ENCODE assay signal across 10 mouse cellular contexts in genomic region chr17:88329715-88330114, GRCm38 (mm10).
A peak's percentile ranks its signal among the peaks of the same experiment; 100 is the strongest.
DNase-seq lines count a peak whose midpoint lies in the region; ATAC-seq and TF ChIP-seq lines count a peak whose summit lies in the region.
"Had no signal": no experiment of that assay in that cellular context is flagged by ENCODE, and none has a peak within 500 bp of the region (broad histone marks: within the 10 kb centered on the region; RNA-seq: fewer than 3 reads in every experiment).

No protein-coding gene starts in this region.

- no peak overlapping the region for H3K9ac ChIP-seq in hindbrain, embryonic 14.5 days
- no peak overlapping the region for H3K9ac ChIP-seq in hindbrain, embryonic 11.5 days (ENCODE audit: low read depth, low read length)
- no peak overlapping the region for H3K9ac ChIP-seq in heart, postnatal 0 days (replicated peaks; ENCODE audit: low read depth, low read length)
- H3K9ac ChIP-seq: neural tube, embryonic 13.5 days had no signal

- H3K4me1 ChIP-seq in hindbrain, embryonic 14.5 days (replicated peaks; ENCODE audit: control insufficient read depth, insufficient read depth, low read length) = peaks cover 29% of the 10 kb centered on the region
- H3K4me1 ChIP-seq in hindbrain, embryonic 11.5 days (replicated peaks; ENCODE audit: control insufficient read depth, insufficient read depth, low read length) = peaks cover 16% of the 10 kb centered on the region
- H3K4me1 ChIP-seq in heart, postnatal 0 days (ENCODE audit: control insufficient read depth, insufficient read depth) = peaks cover 11% of the 10 kb centered on the region

- peaks cover 5% of the 10 kb centered on the region; the same call in 1 of the 2 replicates for H3K9me3 ChIP-seq in hindbrain, embryonic 14.5 days (ENCODE audit: control insufficient read depth, low read length)
- H3K9me3 ChIP-seq in hindbrain, embryonic 11.5 days (ENCODE audit: control insufficient read depth, low read length) = no peaks in the 10 kb centered on the region
- peaks cover 10% of the 10 kb centered on the region for H3K9me3 ChIP-seq in heart, postnatal 0 days (replicated peaks; ENCODE audit: control insufficient read depth, low read length)

- ATAC-seq in hindbrain, embryonic 14.5 days (ENCODE audit: low FRiP score) = no peak
- no peak for ATAC-seq in hindbrain, embryonic 11.5 days (ENCODE audit: low FRiP score)
- ATAC-seq in heart, postnatal 0 days (ENCODE audit: insufficient read depth, low read depth) = peak; percentile 52
- ATAC-seq in erythroid progenitor cell, adult 5-6 weeks (replicated peaks; ENCODE audit: low FRiP score, poor library complexity, severe bottlenecking) = no peak

- TF ChIP-seq EP300 in heart, postnatal 0 days (IDR thresholded peaks at IDR 0.05; ENCODE audit: low read depth) = no peak

- TF ChIP-seq CTCF in heart, postnatal 0 days (IDR thresholded peaks at IDR 0.05; ENCODE audit: low read depth) = no peak

- H3K27ac ChIP-seq in hindbrain, embryonic 14.5 days = no peak overlapping the region
- no peak overlapping the region for H3K27ac ChIP-seq in hindbrain, embryonic 11.5 days (ENCODE audit: low read depth, low read length)
- H3K27ac ChIP-seq in heart, postnatal 0 days (ENCODE audit: low read depth) = no peak overlapping the region
- H3K27ac ChIP-seq: neural tube, embryonic 13.5 days had no signal

- H3K4me2 ChIP-seq in hindbrain, embryonic 14.5 days (replicated peaks) = no peak overlapping the region
- no peak overlapping the region for H3K4me2 ChIP-seq in hindbrain, embryonic 11.5 days (replicated peaks; ENCODE audit: low read depth, low read length)
- peak overlapping the region; percentile 34; the same call in 1 of the 2 replicates for H3K4me2 ChIP-seq in heart, postnatal 0 days (ENCODE audit: low read depth, low read length)
- H3K4me2 ChIP-seq: neural tube, embryonic 13.5 days had no signal

- WGBS in hindbrain, embryonic 14.5 days = 64% methylated on average over 9 of the region's 9 CpGs
- WGBS in hindbrain, embryonic 11.5 days = 83% methylated on average over 9 of the region's 9 CpGs
- WGBS in heart, postnatal 0 days = 30% methylated on average over 9 of the region's 9 CpGs

- no peaks in the 10 kb centered on the region for H3K36me3 ChIP-seq in hindbrain, embryonic 14.5 days (replicated peaks; ENCODE audit: control insufficient read depth, insufficient read depth)
- no peaks in the 10 kb centered on the region for H3K36me3 ChIP-seq in hindbrain, embryonic 11.5 days (ENCODE audit: control insufficient read depth, insufficient read depth, low read length)
- H3K36me3 ChIP-seq in heart, postnatal 0 days (replicated peaks; ENCODE audit: control insufficient read depth, insufficient read depth, low read length) = no peaks in the 10 kb centered on the region
- H3K36me3 ChIP-seq: neural tube, embryonic 13.5 days had no signal

- H3K4me3 ChIP-seq in hindbrain, embryonic 14.5 days (replicated peaks; ENCODE audit: low read length) = no peak overlapping the region
- H3K4me3 ChIP-seq in hindbrain, embryonic 11.5 days (ENCODE audit: low read depth, low read length) = no peak overlapping the region
- H3K4me3 ChIP-seq in heart, postnatal 0 days (ENCODE audit: low read depth, low read length) = no peak overlapping the region
- H3K4me3 ChIP-seq: left cerebral cortex, adult 2 months; neural tube, embryonic 13.5 days had no signal

- H3K27me3 ChIP-seq in hindbrain, embryonic 14.5 days (ENCODE audit: control insufficient read depth, insufficient read depth, low read length) = no peaks in the 10 kb centered on the region
- 0 out of 2 replicates have a peak, but pooled peaks cover 2% of the 10 kb centered on the region for H3K27me3 ChIP-seq in hindbrain, embryonic 11.5 days (ENCODE audit: control insufficient read depth, insufficient read depth, low read length)
- H3K27me3 ChIP-seq in heart, postnatal 0 days (ENCODE audit: control insufficient read depth, insufficient read depth, low read length) = no peaks in the 10 kb centered on the region

- peak; percentile 37 for DNase-seq in hindbrain, embryonic 14.5 days (ENCODE audit: low spot score)
- no peak for DNase-seq in hindbrain, embryonic 11.5 days (ENCODE audit: low spot score)
- DNase-seq in NIH3T3 (ENCODE audit: low read depth) = peak; percentile 44
- DNase-seq in cerebellum, postnatal 10 days = peak; percentile 71 to 78
- peak; percentile 21 for DNase-seq in heart, postnatal 0 days (ENCODE audit: low spot score)
- peak; percentile 75 for DNase-seq in lung, postnatal 14 days
- no peak for DNase-seq in c-Kit-positive CD71-positive TER-119-positive erythroid progenitor cells, embryonic 14.5 days (ENCODE audit: low spot score)

Comparison
In these comparisons a context has a peak if more than half of its experiments do, and no peak if none do; other contexts are left out.
1. DNase-seq: peak in hindbrain, embryonic 14.5 days (single experiment), NIH3T3 (single experiment), cerebellum, postnatal 10 days (2 of 2), heart, postnatal 0 days (single experiment) and lung, postnatal 14 days (single experiment); none in hindbrain, embryonic 11.5 days (single experiment) and c-Kit-positive CD71-positive TER-119-positive erythroid progenitor cells, embryonic 14.5 days (single experiment).